Mouse (Mus musculus) liver, embryonic 12.5 days (tissue): Measurements from ENCODE around the gene Gm10985. TPM values are rescaled to one million over a fixed set of nuclear protein-coding genes. Genes with fewer than 3 reads are reported as not detected.

ENCODE experiments used
- ATAC-seq: fragments of 200-750 bp; cut with Nextera tagmentation; 2 replicates; pipeline ENCODE4 v1.8.0; 2017; ENCODE audit warnings: moderate number of reproducible peaks, mild to moderate bottlenecking, moderate library complexity
- H3K27ac ChIP-seq: fragments of 300-500 bp; sonication (generic); 2 replicates; pipeline ENCODE4 v1.5.1; 2016; ENCODE audit warnings: mild to moderate bottlenecking
- H3K27me3 ChIP-seq: fragments of 300-500 bp; sonication (generic); replicated peaks from 2 replicates; pipeline ENCODE4 v1.6.1; 2016; ENCODE audit warnings: mild to moderate bottlenecking, moderate library complexity
- H3K36me3 ChIP-seq: fragments of 300-500 bp; sonication (generic); 2 replicates; pipeline ENCODE4 v1.6.1; 2016; ENCODE audit warnings: mild to moderate bottlenecking, moderate library complexity
- H3K4me1 ChIP-seq: fragments of 300-500 bp; sonication (generic); 2 replicates; pipeline ENCODE4 v1.6.1; 2016
- H3K4me2 ChIP-seq: fragments of 300-500 bp; sonication (generic); 2 replicates; pipeline ENCODE4 v1.6.1; 2016; ENCODE audit warnings: mild to moderate bottlenecking, moderate library complexity
- H3K4me3 ChIP-seq: fragments of 300-500 bp; sonication (generic); 2 replicates; pipeline ENCODE4 v1.5.1; 2016; ENCODE audit warnings: mild to moderate bottlenecking, moderate library complexity
- H3K9ac ChIP-seq: fragments of 300-500 bp; sonication (generic); 2 replicates; pipeline ENCODE4 v1.6.1; 2016; ENCODE audit warnings: mild to moderate bottlenecking, moderate library complexity
- H3K9me3 ChIP-seq: fragments of 300-500 bp; sonication (generic); replicated peaks from 2 replicates; pipeline ENCODE4 v1.6.1; 2016; ENCODE audit warnings: mild to moderate bottlenecking, moderate library complexity
- WGBS: fragments of 180-500 bp; shearing (Covaris S2); methylation state at CpG from one replicate; pipeline ENCODE4 v1.1.7; 2016; ENCODE audit not compliant: insufficient replicate concordance; 5-methylcytosine and 5-hydroxymethylcytosine counted together
- polyA plus RNA-seq: library from polyadenylated mRNA; unstranded; fragments of >200 nt; fragmentation: Nextera tagmentation; extraction: Ambion mirVana; gene quantifications from 2 replicates; pipeline ENCODE4 v1.2.1, GENCODE M21; 2016

Gm10985 gene
- polyA plus RNA-seq, 1 experiment from 2014 or later = not detected

- H3K9ac ChIP-seq = no peak overlapping the region
- no peak overlapping the region for H3K4me3 ChIP-seq
- ATAC-seq = no peak
- no peak overlapping the region for H3K4me2 ChIP-seq
- no peak overlapping the region for H3K27ac ChIP-seq
- H3K36me3 ChIP-seq = no peaks in the 10 kb centered on the region
- peaks cover 4% of the 10 kb centered on the region; the same call in 1 of the 2 replicates for H3K4me1 ChIP-seq
- WGBS = 23% methylated on average over 1 of the region's 1 CpGs
- H3K27me3 ChIP-seq = no peaks in the 10 kb centered on the region
- no peaks in the 10 kb centered on the region for H3K9me3 ChIP-seq
Observed at GRCm38 (mm10) chr3:53869263-53869662, 24.4 kb downstream of the Gm10985 start.

GRCm38 (mm10) chr3:53870482-53870881, 25.6 kb downstream of the Gm10985 start:
- Histone ChIP-seq H3K27ac (no peak overlapping the region), H3K9ac (no peak overlapping the region), H3K4me1 (no peaks in the 10 kb centered on the region), H3K4me2 (no peak overlapping the region), H3K4me3 (no peak overlapping the region), H3K36me3 (no peaks in the 10 kb centered on the region), H3K9me3 (no peaks in the 10 kb centered on the region), H3K27me3 (no peaks in the 10 kb centered on the region)
- 55% methylated on average over 6 of the region's 6 CpGs for WGBS
- ATAC-seq = no peak

DNA sequence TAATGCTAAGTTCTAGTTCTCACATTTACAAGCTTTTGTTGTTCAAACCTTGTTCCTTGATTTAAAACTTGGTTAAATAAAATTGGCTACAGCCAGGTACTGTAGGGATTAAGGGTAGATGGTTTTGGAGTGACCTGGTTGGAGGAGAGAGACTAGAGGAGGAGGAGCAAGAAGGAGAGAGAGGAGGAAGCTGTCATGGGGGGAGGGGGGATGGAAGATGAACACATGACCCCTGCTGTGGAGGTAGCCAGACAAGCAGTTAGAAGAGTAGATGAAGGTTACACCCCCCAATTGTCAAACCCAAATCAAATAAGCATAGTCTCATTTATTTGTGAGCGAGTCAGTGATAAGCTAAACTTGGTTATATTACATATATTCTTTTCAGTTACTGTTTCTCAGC, 26.7 kb downstream of the Gm10985 start:
- no peak overlapping the region for H3K4me3 ChIP-seq
- no peaks in the 10 kb centered on the region for H3K36me3 ChIP-seq
- H3K4me2 ChIP-seq = no peak overlapping the region
- H3K9ac ChIP-seq = no peak overlapping the region
- H3K27ac ChIP-seq = no peak overlapping the region
- WGBS = 60% methylated on average over 1 of the region's 1 CpGs
- no peak for ATAC-seq
- H3K4me1 ChIP-seq = no peaks in the 10 kb centered on the region
- no peaks in the 10 kb centered on the region for H3K9me3 ChIP-seq
- no peaks in the 10 kb centered on the region for H3K27me3 ChIP-seq

- Histone ChIP-seq H3K9ac (no peak overlapping the region), H3K4me2 (no peak overlapping the region), H3K36me3 (no peaks in the 10 kb centered on the region), H3K4me3 (no peak overlapping the region), H3K27ac (no peak overlapping the region), H3K9me3 (peaks cover 4% of the 10 kb centered on the region; the same call in 1 of the 2 replicates), H3K4me1 (no peaks in the 10 kb centered on the region), H3K27me3 (no peaks in the 10 kb centered on the region)
- no peak for ATAC-seq
- WGBS = 77% methylated on average over 12 of the region's 12 CpGs
Observed at GRCm38 (mm10) chr3:53890619-53891540, 46.0 kb downstream of the Gm10985 start.

Other genes starting within 250 kb of the Gm10985 start
- 1.1 and 1.3 TPM in 2 replicates for gene Frem2, start 187.7 kb upstream of the Gm10985 start, polyA plus RNA-seq
- gene Ufm1, start 18.7 kb downstream of the Gm10985 start, polyA plus RNA-seq = 76.7 and 79.0 TPM in 2 replicates